Mouse (Mus musculus) intestine, postnatal 0 days (tissue): ENCODE data around the gene Ppfibp1. TPM values are rescaled to one million over a fixed set of nuclear protein-coding genes. Genes with fewer than 3 reads are reported as not detected.

Source experiments
- ATAC-seq: fragments of 200-750 bp; cut with Nextera tagmentation; 2 replicates; pipeline ENCODE4 v1.8.0; 2017; ENCODE audit warnings: mild to moderate bottlenecking, moderate TSS enrichment, moderate library complexity
- H3K27ac ChIP-seq: fragments of 300-500 bp; sonication (generic); 2 replicates; pipeline ENCODE4 v1.5.1; 2014; ENCODE audit warnings: mild to moderate bottlenecking, low read depth, low read length, moderate library complexity
- H3K27me3 ChIP-seq: fragments of 300-500 bp; sonication (generic); replicated peaks from 2 replicates; pipeline ENCODE4 v1.6.1; 2014; ENCODE audit warnings: low read length, mixed read lengths; ENCODE audit not compliant: control insufficient read depth, insufficient read depth
- H3K36me3 ChIP-seq: fragments of 300-500 bp; sonication (generic); 2 replicates; pipeline ENCODE4 v1.6.1; 2014; ENCODE audit warnings: mild to moderate bottlenecking, moderate library complexity; ENCODE audit not compliant: control insufficient read depth, insufficient read depth
- H3K4me1 ChIP-seq: fragments of 300-500 bp; sonication (generic); replicated peaks from 2 replicates; pipeline ENCODE4 v1.6.1; 2014; ENCODE audit warnings: antibody characterized with exemption, low read length, mixed read lengths; ENCODE audit not compliant: control insufficient read depth, insufficient read depth
- H3K4me2 ChIP-seq: fragments of 300-500 bp; sonication (generic); replicated peaks from 2 replicates; pipeline ENCODE4 v1.6.1; 2014; ENCODE audit warnings: low read depth, mild to moderate bottlenecking, moderate library complexity
- H3K4me3 ChIP-seq: fragments of 300-500 bp; sonication (generic); 2 replicates; pipeline ENCODE4 v1.5.1; 2014; ENCODE audit warnings: low read depth, low read length
- H3K9ac ChIP-seq: fragments of 300-500 bp; sonication (generic); 2 replicates; pipeline ENCODE4 v1.6.1; 2014; ENCODE audit warnings: mild to moderate bottlenecking, low read depth, low read length
- H3K9me3 ChIP-seq: fragments of 300-500 bp; sonication (generic); 2 replicates; pipeline ENCODE4 v1.6.1; 2016; ENCODE audit warnings: mixed run types; ENCODE audit not compliant: control insufficient read depth
- CTCF ChIP-seq: sonication (generic); IDR thresholded peaks from 2 replicates; pipeline ENCODE4 v1.5.1; 2016; ENCODE audit warnings: low read depth, mild to moderate bottlenecking, control low read depth, antibody characterized with exemption, moderate library complexity
- WGBS: fragments of 180-500 bp; shearing (Covaris S2); extraction: QIAGEN DNeasy Blood & Tissue Kit; methylation state at CpG from one replicate; pipeline ENCODE4 v1.1.7; 2014; 5-methylcytosine and 5-hydroxymethylcytosine counted together
- polyA plus RNA-seq: library from polyadenylated mRNA; unstranded; fragments of >200 nt; fragmentation: Nextera tagmentation; extraction: Ambion mirVana; gene quantifications from 2 replicates; pipeline ENCODE4 v1.2.1, GENCODE M21; 2015

The Ppfibp1 gene
- polyA plus RNA-seq, 1 experiment from 2014 or later, result 32.3 TPM

DNA sequence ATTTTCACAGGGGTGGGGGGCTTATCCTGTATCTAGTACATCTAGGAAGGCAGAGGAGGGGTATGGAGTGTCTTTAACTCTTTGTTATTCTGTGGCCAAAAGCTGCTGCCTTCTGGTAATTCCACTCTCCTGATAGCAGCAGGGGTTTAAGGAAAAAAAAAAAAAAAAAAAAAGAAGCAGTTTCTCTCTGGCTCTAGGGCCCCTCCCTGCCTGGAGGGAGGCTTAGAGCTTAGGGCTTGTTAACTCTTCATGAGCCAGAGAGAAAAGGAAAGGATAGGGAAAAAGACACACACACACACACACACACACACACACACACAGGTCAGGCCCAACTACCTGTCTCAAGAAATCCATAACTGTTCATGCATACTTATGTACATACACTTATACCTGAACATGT is 85.5 kb downstream of the Ppfibp1 start:
- H3K9me3 ChIP-seq, result no peaks in the 10 kb centered on the region
- peaks cover 16% of the 10 kb centered on the region; the same call in 1 of the 2 replicates for H3K36me3 ChIP-seq
- H3K9ac ChIP-seq, result no peak overlapping the region
- TF ChIP-seq CTCF, result no peak
- no peak overlapping the region for H3K4me2 ChIP-seq
- no peaks in the 10 kb centered on the region for H3K27me3 ChIP-seq
- H3K4me1 ChIP-seq, result no peaks in the 10 kb centered on the region; the same call in 1 of the 2 replicates
- H3K27ac ChIP-seq, result no peak overlapping the region
- ATAC-seq, result no peak
- no peak overlapping the region for H3K4me3 ChIP-seq

DNA sequence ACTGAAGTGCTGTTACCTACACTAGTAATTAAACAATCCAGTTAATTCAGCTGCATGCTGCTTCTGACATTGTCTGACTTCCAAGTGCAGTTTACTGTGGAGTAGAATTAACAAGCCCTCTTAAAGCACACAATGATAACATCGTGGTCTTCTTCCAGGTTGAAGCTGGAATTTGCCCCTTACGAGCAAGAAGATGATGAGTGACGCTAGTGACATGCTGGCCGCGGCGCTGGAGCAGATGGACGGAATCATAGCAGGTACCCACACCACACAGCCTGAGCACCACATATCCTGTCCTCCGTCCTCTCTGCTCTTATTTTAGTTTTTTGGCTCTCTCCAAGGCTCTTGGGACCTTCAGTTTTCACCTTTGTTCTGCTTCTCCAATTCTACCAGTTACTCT is 88.2 kb downstream of the Ppfibp1 start:
- Histone ChIP-seq H3K9ac (no peak overlapping the region), H3K4me1 (no peaks in the 10 kb centered on the region; the same call in 1 of the 2 replicates), H3K27me3 (no peaks in the 10 kb centered on the region), H3K4me2 (no peak overlapping the region), H3K9me3 (no peaks in the 10 kb centered on the region), H3K36me3 (peaks cover 20% of the 10 kb centered on the region; the same call in 1 of the 2 replicates), H3K27ac (no peak overlapping the region), H3K4me3 (no peak overlapping the region)
- no peak for ATAC-seq
- WGBS, result 80% methylated on average over 8 of the region's 8 CpGs
- TF ChIP-seq CTCF, result no peak

DNA sequence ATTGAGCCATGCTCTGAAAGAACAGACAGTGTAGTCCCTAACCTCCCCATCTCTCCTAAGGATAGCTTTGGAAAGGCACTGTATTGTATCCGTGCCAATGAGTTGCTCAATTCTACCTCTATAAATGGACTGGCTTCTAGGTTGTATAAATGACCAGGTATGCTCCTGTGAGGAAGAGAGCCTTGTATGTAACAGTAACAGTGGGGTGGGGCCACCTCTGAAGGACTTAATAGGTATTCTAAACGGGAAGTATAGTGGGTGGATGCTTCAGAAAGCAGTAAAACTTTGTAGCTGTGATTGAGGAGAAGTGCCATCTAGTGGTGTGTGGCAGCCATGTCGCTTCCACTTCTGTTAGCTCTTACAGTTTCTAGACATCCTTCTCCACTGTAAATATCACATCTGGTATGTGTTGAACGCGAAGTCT is 90.4 kb downstream of the Ppfibp1 start:
- TF ChIP-seq CTCF, result peak; percentile 71
- no peak overlapping the region for H3K4me2 ChIP-seq
- 17% methylated on average over 5 of the region's 5 CpGs for WGBS
- ATAC-seq, result peak; percentile 69; the same call in 1 of the 2 replicates
- no peaks in the 10 kb centered on the region; the same call in 1 of the 2 replicates for H3K4me1 ChIP-seq
- H3K9ac ChIP-seq, result no peak overlapping the region
- no peak overlapping the region; the same call in 1 of the 2 replicates for H3K27ac ChIP-seq
- H3K4me3 ChIP-seq, result no peak overlapping the region
- H3K27me3 ChIP-seq, result no peaks in the 10 kb centered on the region
- H3K36me3 ChIP-seq, result peaks cover 37% of the 10 kb centered on the region; the same call in 1 of the 2 replicates
- H3K9me3 ChIP-seq, result no peaks in the 10 kb centered on the region

DNA sequence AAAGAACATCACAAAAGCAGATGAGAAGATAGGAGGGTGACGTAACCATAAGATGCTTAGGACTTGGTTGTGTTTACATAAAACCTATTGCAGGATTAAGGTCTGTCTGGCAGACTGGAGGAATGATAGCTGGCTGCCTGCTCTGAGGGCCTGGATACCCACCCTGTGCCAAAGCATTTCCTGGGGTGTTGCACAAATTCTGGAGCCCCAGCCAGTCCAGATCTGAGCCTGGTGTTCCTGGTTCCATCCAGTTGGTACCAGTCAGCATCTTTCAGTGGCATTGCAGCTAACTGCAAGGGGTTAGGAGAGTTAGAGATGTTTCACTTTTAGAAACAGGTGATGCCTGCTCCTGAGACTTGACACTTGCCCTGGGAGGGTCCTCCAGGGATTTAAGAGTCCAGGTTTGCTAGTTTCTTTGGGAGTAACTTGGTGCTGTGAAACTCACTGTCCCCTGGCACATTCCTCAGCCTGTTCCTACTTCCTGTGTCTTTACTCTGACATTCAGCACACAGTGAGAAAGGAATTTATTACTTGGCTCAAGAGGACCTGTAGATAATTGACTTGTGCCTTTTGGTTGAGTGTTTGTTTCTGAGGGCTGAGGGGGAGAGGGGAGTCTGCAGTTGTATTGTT is 90.9 kb downstream of the Ppfibp1 start:
- WGBS, result 29% methylated on average over 1 of the region's 1 CpGs
- no peak overlapping the region for H3K4me2 ChIP-seq
- no peaks in the 10 kb centered on the region; the same call in 1 of the 2 replicates for H3K4me1 ChIP-seq
- no peaks in the 10 kb centered on the region for H3K27me3 ChIP-seq
- 0 out of 2 replicates have a peak, but pooled peaks have one; percentile 4 for ATAC-seq
- peak overlapping the region; percentile 23; the same call in 1 of the 2 replicates for H3K27ac ChIP-seq
- H3K4me3 ChIP-seq, result no peak overlapping the region
- no peak overlapping the region for H3K9ac ChIP-seq
- no peaks in the 10 kb centered on the region for H3K9me3 ChIP-seq
- peaks cover 38% of the 10 kb centered on the region; the same call in 1 of the 2 replicates for H3K36me3 ChIP-seq
- TF ChIP-seq CTCF, result no peak

DNA sequence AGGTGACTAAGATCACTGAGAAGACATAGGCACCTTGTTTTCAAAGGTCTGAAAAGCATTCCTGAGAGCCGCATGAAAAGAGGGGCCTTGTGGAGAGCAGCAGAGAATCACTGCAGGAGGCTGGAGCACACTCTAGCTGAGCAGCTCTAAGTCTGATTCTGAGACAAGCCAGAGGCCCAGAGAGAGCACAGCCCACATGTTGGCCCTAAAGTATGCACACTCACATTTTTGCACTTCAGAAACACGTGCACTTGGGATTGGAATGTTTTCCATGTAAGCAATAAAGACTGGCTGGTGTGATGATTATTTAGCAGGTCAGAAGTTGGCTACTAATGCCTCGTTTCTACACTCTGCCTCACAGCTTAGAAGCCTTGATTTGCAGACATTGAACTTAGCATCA is 91.7 kb downstream of the Ppfibp1 start:
- Histone ChIP-seq H3K27ac (0 out of 2 replicates have a peak overlapping the region, but pooled peaks have one; percentile 23), H3K4me3 (no peak overlapping the region), H3K27me3 (no peaks in the 10 kb centered on the region), H3K9me3 (no peaks in the 10 kb centered on the region), H3K36me3 (peaks cover 38% of the 10 kb centered on the region; the same call in 1 of the 2 replicates), H3K4me1 (no peaks in the 10 kb centered on the region; the same call in 1 of the 2 replicates), H3K9ac (no peak overlapping the region), H3K4me2 (no peak overlapping the region)
- 45% methylated on average over 3 of the region's 3 CpGs for WGBS
- ATAC-seq, result no peak
- no peak for TF ChIP-seq CTCF

DNA sequence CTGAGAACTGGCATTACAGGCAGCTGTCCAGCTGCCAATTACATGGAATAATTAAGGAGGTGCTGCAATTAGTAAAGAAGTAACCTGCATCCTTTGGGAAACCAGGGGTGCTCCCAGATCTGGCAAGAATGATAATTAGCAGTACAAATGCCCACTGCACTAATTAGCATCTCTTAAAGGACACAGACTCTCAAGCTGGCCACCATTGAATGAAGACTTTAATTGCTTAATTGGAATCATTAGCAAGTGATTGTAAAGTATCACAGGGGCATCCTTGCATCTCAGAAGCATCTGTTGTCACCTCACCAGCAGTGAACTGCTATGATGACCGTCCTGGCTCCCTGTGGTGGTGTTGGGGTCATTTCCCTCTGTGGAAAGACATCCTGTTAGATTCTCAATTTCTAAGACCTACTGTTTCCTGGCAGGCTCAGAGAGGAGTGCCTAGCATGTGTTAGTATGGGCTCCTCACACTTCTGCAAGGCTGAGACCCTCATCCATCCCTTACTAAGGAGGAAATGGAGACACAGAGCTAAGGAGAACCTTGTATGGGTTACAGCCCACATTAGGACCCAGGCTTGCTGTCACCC is 93.1 kb downstream of the Ppfibp1 start:
- WGBS, result 80% methylated on average over 1 of the region's 1 CpGs
- no peak overlapping the region for H3K4me3 ChIP-seq
- no peaks in the 10 kb centered on the region for H3K9me3 ChIP-seq
- peaks cover 38% of the 10 kb centered on the region; the same call in 1 of the 2 replicates for H3K36me3 ChIP-seq
- no peaks in the 10 kb centered on the region; the same call in 1 of the 2 replicates for H3K4me1 ChIP-seq
- H3K9ac ChIP-seq, result no peak overlapping the region
- no peaks in the 10 kb centered on the region for H3K27me3 ChIP-seq
- no peak overlapping the region for H3K27ac ChIP-seq
- no peak for ATAC-seq
- no peak overlapping the region for H3K4me2 ChIP-seq
- no peak for TF ChIP-seq CTCF
